Mouse (Mus musculus) embryonic facial prominence, embryonic 10.5 days (tissue): ENCODE results near the gene Cdc42bpa. TPM values are rescaled to one million over a fixed set of nuclear protein-coding genes. Genes with fewer than 3 reads are reported as not detected.
"Not testable (repeated sequence)": the region's sequence is repeated elsewhere in the genome, so short reads cannot be mapped to it uniquely, and the experiment has no call there.

Experiments used
- DNase-seq: peaks from one replicate; pipeline ENCODE4 v3.0.0-alpha.2; 2017; ENCODE audit warnings: low spot score
- H3K27ac ChIP-seq: fragments of 300-500 bp; sonication (generic); replicated peaks from 2 replicates; pipeline ENCODE4 v1.5.1; 2016; ENCODE audit warnings: mild to moderate bottlenecking
- H3K27me3 ChIP-seq: fragments of 300-500 bp; sonication (generic); replicated peaks from 2 replicates; pipeline ENCODE4 v1.6.1; 2016; ENCODE audit warnings: low read depth, mild to moderate bottlenecking; ENCODE audit not compliant: poor library complexity, severe bottlenecking
- H3K36me3 ChIP-seq: fragments of 300-500 bp; sonication (generic); replicated peaks from 2 replicates; pipeline ENCODE4 v1.6.1; 2016; ENCODE audit warnings: mild to moderate bottlenecking, moderate library complexity
- H3K4me1 ChIP-seq: fragments of 300-500 bp; sonication (generic); 2 replicates; pipeline ENCODE4 v1.6.1; 2016
- H3K4me3 ChIP-seq: fragments of 300-500 bp; sonication (generic); 2 replicates; pipeline ENCODE4 v1.5.1; 2016; ENCODE audit warnings: mild to moderate bottlenecking, moderate library complexity
- H3K9me3 ChIP-seq: fragments of 300-500 bp; sonication (generic); 2 replicates; pipeline ENCODE4 v1.6.1; 2016; ENCODE audit warnings: mild to moderate bottlenecking
- WGBS: fragments of 180-500 bp; shearing (Covaris S2); methylation state at CpG from one replicate; pipeline ENCODE4 v1.1.7; 2016; 5-methylcytosine and 5-hydroxymethylcytosine counted together
- polyA plus RNA-seq: library from polyadenylated mRNA; unstranded; fragments of >200 nt; fragmentation: Nextera tagmentation; extraction: Ambion mirVana; gene quantifications from 2 replicates; pipeline ENCODE4 v1.2.1, GENCODE M21; 2016

Cdc42bpa gene
- polyA plus RNA-seq, 1 experiment from 2014 or later, result 12.9 TPM

- Histone ChIP-seq H3K4me3 (no peak overlapping the region), H3K4me1 (peaks cover 9% of the 10 kb centered on the region; the same call in 1 of the 2 replicates), H3K36me3 (no peaks in the 10 kb centered on the region), H3K27me3 (no peaks in the 10 kb centered on the region), H3K9me3 (no peaks in the 10 kb centered on the region), H3K27ac (no peak overlapping the region)
- WGBS, result 84% methylated on average over 2 of the region's 2 CpGs
- no peak for DNase-seq
Observed at GRCm38 (mm10) chr1:180018218-180018617, 57.9 kb downstream of the Cdc42bpa start.

DNA sequence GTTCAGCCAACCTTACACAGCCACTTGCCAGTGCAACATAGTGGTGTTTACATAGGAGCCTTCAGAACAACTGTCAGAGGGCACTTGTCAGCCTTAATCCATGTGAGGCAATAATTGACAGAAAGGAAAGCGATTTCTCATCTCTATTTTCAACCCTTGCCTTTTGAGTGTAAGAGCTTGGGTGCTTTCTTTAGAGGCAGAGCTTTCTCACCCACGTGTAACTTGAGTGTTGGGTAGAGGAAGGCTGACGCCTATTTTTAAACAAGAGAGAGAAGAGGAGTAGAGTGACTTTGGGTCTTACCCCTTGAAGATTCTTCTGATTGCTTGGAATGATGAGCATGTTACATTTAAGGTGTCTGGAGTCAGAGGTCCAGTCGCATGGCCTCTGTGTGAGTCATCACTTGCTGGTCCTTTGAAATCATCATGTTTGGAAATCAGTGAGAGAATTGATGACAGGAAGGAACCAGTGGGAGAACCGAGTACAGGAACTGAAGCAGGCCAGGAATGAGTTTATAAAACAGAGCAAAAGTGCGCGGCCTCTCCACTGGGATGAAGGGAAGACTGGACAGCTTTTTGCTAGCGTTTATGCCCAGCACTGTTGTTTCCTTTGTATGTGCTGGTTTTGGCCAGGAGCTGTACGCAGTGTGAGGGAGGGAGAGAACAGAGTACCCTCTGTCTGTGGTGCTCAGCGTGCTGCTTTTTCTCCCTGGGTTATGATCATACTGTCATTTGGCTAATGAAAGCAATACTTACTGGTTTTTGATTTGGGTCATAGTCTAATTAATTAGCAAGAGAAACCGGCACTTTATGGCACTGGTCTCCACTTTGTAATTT, 61.4 kb downstream of the Cdc42bpa start:
- whole genome bisulfite sequencing, result 68% methylated on average over 11 of the region's 11 CpGs
- H3K4me3 ChIP-seq, result no peak overlapping the region
- H3K4me1 ChIP-seq, result peaks cover 9% of the 10 kb centered on the region; the same call in 1 of the 2 replicates

DNA sequence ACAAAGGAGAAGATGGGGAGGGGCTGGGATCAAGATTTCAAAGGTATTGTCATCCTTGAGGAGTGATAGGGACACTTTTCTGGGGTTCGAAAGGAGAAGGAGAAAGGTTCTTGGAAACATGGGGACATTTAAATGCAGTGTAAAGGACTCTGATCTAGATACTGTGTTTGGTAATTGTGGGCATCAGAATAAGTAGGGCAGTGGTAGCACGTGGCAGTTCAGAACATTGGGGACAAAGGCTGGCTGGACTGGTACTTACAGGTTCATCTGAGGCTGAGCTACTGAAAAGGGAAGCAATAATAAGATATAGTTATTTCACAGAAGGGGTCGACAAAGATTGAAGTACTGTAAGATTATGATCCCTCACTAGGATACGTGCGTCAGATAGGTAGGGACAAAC, 63.2 kb downstream of the Cdc42bpa start:
- peaks cover 9% of the 10 kb centered on the region; the same call in 1 of the 2 replicates for H3K4me1 ChIP-seq
- H3K27ac ChIP-seq, result no peak overlapping the region
- 85% methylated on average over 5 of the region's 5 CpGs for WGBS
- H3K36me3 ChIP-seq, result no peaks in the 10 kb centered on the region
- no peaks in the 10 kb centered on the region for H3K9me3 ChIP-seq
- no peaks in the 10 kb centered on the region for H3K27me3 ChIP-seq
- H3K4me3 ChIP-seq, result no peak overlapping the region
- DNase-seq, result no peak

More for the DNA sequence above, 61.4 kb downstream of the Cdc42bpa start:
- H3K9me3 ChIP-seq, result no peaks in the 10 kb centered on the region
- no peaks in the 10 kb centered on the region for H3K27me3 ChIP-seq
- no peaks in the 10 kb centered on the region for H3K36me3 ChIP-seq
- DNase-seq, result no peak
- no peak overlapping the region for H3K27ac ChIP-seq

DNA sequence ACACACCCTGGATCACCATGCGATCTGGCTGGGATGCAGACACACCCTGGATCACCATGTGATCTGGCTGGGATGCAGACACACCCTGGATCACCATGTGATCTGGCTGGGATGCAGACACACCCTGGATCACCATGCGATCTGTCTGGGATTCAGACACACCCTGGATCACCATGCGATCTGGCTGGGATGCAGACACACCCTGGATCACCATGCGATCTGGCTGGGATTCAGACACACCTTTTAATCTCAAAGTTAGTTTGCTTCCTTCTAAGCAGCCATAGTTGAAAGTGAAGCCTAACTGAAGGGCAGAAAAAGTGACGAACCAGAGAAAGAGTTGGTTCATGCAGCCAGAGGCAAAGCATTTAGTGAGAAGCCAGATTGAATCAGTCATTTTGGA, 69.6 kb downstream of the Cdc42bpa start:
- H3K9me3 ChIP-seq, H3K27me3 ChIP-seq, H3K4me3 ChIP-seq, H3K27ac ChIP-seq, H3K4me1 ChIP-seq, DNase-seq, H3K36me3 ChIP-seq: not testable (repeated sequence)
- WGBS, result 90% methylated on average over 5 of the region's 5 CpGs

- no peaks in the 10 kb centered on the region for H3K4me1 ChIP-seq
- WGBS, result 86% methylated on average over 8 of the region's 8 CpGs
Observed at GRCm38 (mm10) chr1:180030631-180031365, 70.5 kb downstream of the Cdc42bpa start.

GRCm38 (mm10) chr1:180031705-180032548, 71.7 kb downstream of the Cdc42bpa start:
- H3K27me3 ChIP-seq, result no peaks in the 10 kb centered on the region
- no peaks in the 10 kb centered on the region for H3K9me3 ChIP-seq
- no peak overlapping the region for H3K4me3 ChIP-seq
- H3K36me3 ChIP-seq, result no peaks in the 10 kb centered on the region; the same call in 1 of the 2 replicates
- no peak for DNase-seq
- H3K4me1 ChIP-seq, result no peaks in the 10 kb centered on the region
- no peak overlapping the region for H3K27ac ChIP-seq
- 94% methylated on average over 5 of the region's 5 CpGs for WGBS

More at GRCm38 (mm10) chr1:180030631-180031365, 70.5 kb downstream of the Cdc42bpa start:
- DNase-seq, result no peak
- H3K36me3 ChIP-seq, result no peaks in the 10 kb centered on the region; the same call in 1 of the 2 replicates
- no peak overlapping the region for H3K27ac ChIP-seq
- no peaks in the 10 kb centered on the region for H3K27me3 ChIP-seq
- no peak overlapping the region for H3K4me3 ChIP-seq
- no peaks in the 10 kb centered on the region for H3K9me3 ChIP-seq

DNA sequence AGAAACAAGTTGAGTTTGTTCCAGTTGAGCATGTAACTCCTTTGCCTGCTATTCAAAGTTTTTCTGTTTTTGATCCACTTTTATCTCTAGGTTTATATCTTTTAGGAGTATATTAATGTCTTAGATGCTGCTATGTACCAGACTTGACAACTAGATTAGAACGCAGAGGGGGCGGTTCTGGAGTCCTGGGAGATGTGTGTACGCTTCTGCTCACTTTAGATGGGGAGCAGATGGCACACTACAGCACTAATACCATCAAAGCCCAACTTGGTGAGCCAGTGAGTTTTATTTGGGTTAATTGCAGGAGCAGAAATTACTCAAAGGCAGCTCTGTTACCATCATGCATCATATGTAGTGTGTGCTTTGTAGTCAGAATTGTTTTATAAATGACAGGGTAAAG, 77.2 kb downstream of the Cdc42bpa start:
- Histone ChIP-seq H3K27ac (no peak overlapping the region), H3K9me3 (no peaks in the 10 kb centered on the region), H3K27me3 (no peaks in the 10 kb centered on the region), H3K4me1 (no peaks in the 10 kb centered on the region), H3K36me3 (0 out of 2 replicates have a peak, but pooled peaks cover 5% of the 10 kb centered on the region), H3K4me3 (no peak overlapping the region)
- WGBS, result 87% methylated on average over 3 of the region's 3 CpGs
- DNase-seq, result no peak

DNA sequence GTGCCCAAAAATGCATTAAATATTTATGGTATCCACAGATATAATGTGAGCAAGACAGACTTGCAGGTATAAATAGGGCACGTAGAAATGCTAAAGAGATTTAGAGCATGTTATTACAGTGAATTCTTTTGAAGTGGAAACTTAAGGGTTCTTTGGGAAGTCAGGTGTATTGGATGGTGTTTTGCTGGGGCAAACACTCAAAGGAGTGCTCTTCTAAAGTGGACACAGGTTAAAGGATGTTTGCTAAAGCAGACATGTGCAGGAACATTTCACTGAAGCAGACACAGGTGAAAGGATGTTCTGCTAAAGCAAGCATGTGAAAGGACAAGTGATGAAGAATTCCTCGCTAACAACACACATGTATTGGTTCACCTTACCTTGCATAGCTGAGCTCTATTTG, 83.9 kb downstream of the Cdc42bpa start:
- DNase-seq, result no peak
- no peak overlapping the region for H3K4me3 ChIP-seq
- 96% methylated on average over 2 of the region's 2 CpGs for WGBS
- no peak overlapping the region for H3K27ac ChIP-seq
- H3K4me1 ChIP-seq, result no peaks in the 10 kb centered on the region
- H3K36me3 ChIP-seq, result peaks cover 39% of the 10 kb centered on the region
- H3K9me3 ChIP-seq, result no peaks in the 10 kb centered on the region
- H3K27me3 ChIP-seq, result no peaks in the 10 kb centered on the region

DNA sequence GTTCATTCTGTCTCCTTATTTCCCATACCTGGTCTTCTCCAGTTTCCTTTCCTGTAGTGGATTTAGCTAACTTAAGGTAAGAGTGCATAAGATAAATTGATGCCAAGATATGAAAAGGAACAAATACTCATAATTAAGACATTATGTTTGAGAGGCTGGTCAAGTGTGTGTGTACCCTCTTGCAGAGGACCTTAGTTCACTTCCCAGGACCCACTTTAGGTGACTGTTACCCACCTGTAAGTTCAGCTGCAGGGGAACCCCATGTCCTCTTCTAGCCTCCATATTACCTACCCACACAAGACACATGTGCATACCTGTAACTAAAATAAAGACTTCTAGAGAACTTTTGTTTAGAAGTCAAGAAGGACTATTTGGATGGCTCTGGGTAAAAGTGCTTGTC, 84.9 kb downstream of the Cdc42bpa start:
- Histone ChIP-seq H3K36me3 (peaks cover 40% of the 10 kb centered on the region), H3K27ac (no peak overlapping the region), H3K9me3 (no peaks in the 10 kb centered on the region), H3K4me3 (no peak overlapping the region), H3K4me1 (no peaks in the 10 kb centered on the region), H3K27me3 (no peaks in the 10 kb centered on the region)
- no peak for DNase-seq

DNA sequence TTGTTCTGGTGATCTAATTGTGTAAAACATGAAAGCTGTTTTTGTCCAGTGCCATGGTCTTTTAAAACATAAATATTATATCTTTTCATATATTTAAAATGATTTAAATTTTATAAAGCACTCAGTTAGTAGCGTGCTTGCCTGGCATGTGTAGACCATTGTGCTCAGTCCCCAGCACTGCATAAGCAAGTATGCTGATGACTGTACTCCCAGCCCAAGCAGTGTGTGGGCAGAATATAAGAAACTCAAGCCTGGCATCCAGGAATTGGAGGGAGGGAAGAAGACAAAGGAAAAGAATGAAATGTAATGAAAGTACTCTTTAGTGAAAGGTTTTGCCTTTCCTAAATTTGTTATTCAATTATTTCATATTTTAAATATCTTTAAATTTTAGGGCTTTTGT, 128.9 kb downstream of the Cdc42bpa start:
- H3K27me3 ChIP-seq, result no peaks in the 10 kb centered on the region
- WGBS, result 90% methylated on average over 1 of the region's 1 CpGs
- H3K27ac ChIP-seq, result no peak overlapping the region
- H3K4me1 ChIP-seq, result no peaks in the 10 kb centered on the region
- no peaks in the 10 kb centered on the region for H3K9me3 ChIP-seq
- H3K4me3 ChIP-seq, result no peak overlapping the region
- H3K36me3 ChIP-seq, result peaks cover 5% of the 10 kb centered on the region
- no peak for DNase-seq

- 80% methylated on average over 5 of the region's 5 CpGs for WGBS
- Histone ChIP-seq H3K4me1 (no peaks in the 10 kb centered on the region), H3K27me3 (no peaks in the 10 kb centered on the region), H3K36me3 (peaks cover 26% of the 10 kb centered on the region), H3K27ac (no peak overlapping the region), H3K4me3 (no peak overlapping the region), H3K9me3 (no peaks in the 10 kb centered on the region)
- no peak for DNase-seq
Observed at GRCm38 (mm10) chr1:180098426-180098825, 138.2 kb downstream of the Cdc42bpa start.

GRCm38 (mm10) chr1:180104567-180104966, 144.3 kb downstream of the Cdc42bpa start:
- Histone ChIP-seq H3K27ac (no peak overlapping the region), H3K4me1 (peaks cover 4% of the 10 kb centered on the region; the same call in 1 of the 2 replicates), H3K27me3 (no peaks in the 10 kb centered on the region), H3K36me3 (0 out of 2 replicates have a peak, but pooled peaks cover 4% of the 10 kb centered on the region), H3K4me3 (no peak overlapping the region), H3K9me3 (no peaks in the 10 kb centered on the region)
- WGBS, result 78% methylated on average over 3 of the region's 3 CpGs
- DNase-seq, result no peak
